Comparison of ENCODE assay signal across 13 mouse cellular contexts in the genomic region with DNA sequence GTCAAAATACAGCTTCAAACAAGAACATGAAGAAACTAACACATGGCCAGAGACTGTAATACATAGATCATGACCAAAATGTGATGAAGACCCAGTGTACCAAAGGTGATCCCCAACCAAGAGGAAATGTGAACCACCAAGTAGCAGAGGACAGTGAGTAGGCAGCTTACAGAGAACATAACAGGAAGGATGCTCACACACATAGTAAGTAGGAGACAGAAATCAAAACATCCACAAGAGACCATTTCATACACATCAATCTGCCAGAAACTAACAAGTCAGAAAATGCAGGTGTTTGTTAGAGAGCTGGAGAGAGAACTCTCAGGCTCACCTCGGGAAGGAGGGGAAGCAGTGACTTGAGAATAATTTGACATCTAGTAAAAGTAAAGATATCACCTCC.
DNase-seq lines count a peak whose midpoint lies in the region.
"Had no signal": no experiment of that assay in that cellular context is flagged by ENCODE, and none has a peak within 500 bp of the region (broad histone marks: within the 10 kb centered on the region; RNA-seq: fewer than 3 reads in every experiment).

No protein-coding gene starts in this region.

- DNase-seq in spleen, postnatal 36 days (ENCODE audit: low spot score in 2 of 2), result peak; percentile 60
- DNase-seq in spleen, adult 12 weeks (ENCODE audit: low spot score), result no peak
- DNase-seq in CD4-positive, CD25-positive, alpha-beta regulatory T cell, adult 2 months (ENCODE audit: low read depth, low spot score), result peak; percentile 59
- peak; percentile 66 for DNase-seq in induced T-regulatory cell, adult 2 months (ENCODE audit: low read depth)
- DNase-seq in thymus, postnatal 25 days, result peak; percentile 46
- DNase-seq in adrenal gland, postnatal 36 days, result no peak
- DNase-seq in kidney, adult 8-10 months, result no peak
- DNase-seq: adrenal gland, adult 8-10 months; cerebellum, adult 18-20 months; cerebellum, postnatal 25 days; gastrocnemius, postnatal 10 days; kidney, adult 18-20 months; liver had no signal

Comparison
In these comparisons a context has a peak if more than half of its experiments do, and no peak if none do; other contexts are left out.
1. DNase-seq: peak in spleen, postnatal 36 days (2 of 2), CD4-positive, CD25-positive, alpha-beta regulatory T cell, adult 2 months (single experiment), induced T-regulatory cell, adult 2 months (single experiment) and thymus, postnatal 25 days (single experiment); none in spleen, adult 12 weeks (single experiment), adrenal gland, postnatal 36 days (0 of 2) and kidney, adult 8-10 months (0 of 2).